ENCODE assay signal across 22 mouse cellular contexts in genomic region chr4:32149171-32149570, GRCm38 (mm10).
DNase-seq lines count a peak whose midpoint lies in the region.
"Had no signal": no experiment of that assay in that cellular context is flagged by ENCODE, and none has a peak within 500 bp of the region (broad histone marks: within the 10 kb centered on the region; RNA-seq: fewer than 3 reads in every experiment).

No protein-coding gene starts in this region.

- no peaks in the 10 kb centered on the region for H3K36me3 ChIP-seq in splenic B cell, adult 2 months (ENCODE audit: control insufficient read depth, insufficient read depth, low read length, poor library complexity, severe bottlenecking)
- H3K36me3 ChIP-seq: embryonic facial prominence, embryonic 10.5 days; heart, embryonic 12.5 days; hindbrain, embryonic 15.5 days; limb, embryonic 10.5 days; liver, embryonic 12.5 days; midbrain, embryonic 10.5 days; neural tube, embryonic 12.5 days had no signal

- peak; percentile 65 to 70 for DNase-seq in spleen, postnatal 36 days (ENCODE audit: low spot score in 2 of 2)
- no peak for DNase-seq in spleen, adult 12 weeks (ENCODE audit: low spot score)
- DNase-seq in CD4-positive, CD25-positive, alpha-beta regulatory T cell, adult 2 months (ENCODE audit: low read depth, low spot score): peak; percentile 93
- peak; percentile 96 for DNase-seq in induced T-regulatory cell, adult 2 months (ENCODE audit: low read depth)
- DNase-seq in splenic B cell, adult 2 months (ENCODE audit: low read depth, low spot score): peak; percentile 76
- no peak for DNase-seq in kidney, adult 11 months
- DNase-seq in heart, postnatal 14 days: no peak
- DNase-seq: cerebellum, adult 8-10 months; gastrocnemius, adult 2 months; heart, postnatal 4 days; kidney, adult 9 months; kidney, postnatal 4 days; lung, embryonic 14.5 days; lung, postnatal 4 days; right cerebral cortex, adult 18-20 months had no signal

- intact Hi-C loops in heart, postnatal 14 days (cut with DNase I): loop anchor here (5.0 kb wide), 1 partner anchor 92 kb away; no protein-coding TSS in a partner anchor

- no peaks in the 10 kb centered on the region for H3K27me3 ChIP-seq in splenic B cell, adult 2 months (ENCODE audit: control insufficient read depth, insufficient read depth, low read length, poor library complexity, severe bottlenecking)
- H3K27me3 ChIP-seq: heart, embryonic 12.5 days; hindbrain, embryonic 15.5 days; liver, embryonic 12.5 days; neural tube, embryonic 12.5 days had no signal

Comparison
In these comparisons a context has a peak if more than half of its experiments do, and no peak if none do; other contexts are left out.
1. DNase-seq: peak in spleen, postnatal 36 days (2 of 2), CD4-positive, CD25-positive, alpha-beta regulatory T cell, adult 2 months (single experiment), induced T-regulatory cell, adult 2 months (single experiment) and splenic B cell, adult 2 months (single experiment); none in spleen, adult 12 weeks (single experiment), kidney, adult 11 months (single experiment) and heart, postnatal 14 days (0 of 2).